Mouse (Mus musculus) limb, embryonic 15.5 days (tissue): ENCODE results near the gene Fgfr2. TPM values are rescaled to one million over a fixed set of nuclear protein-coding genes. Genes with fewer than 3 reads are reported as not detected.
A peak's percentile ranks its signal among the peaks of the same experiment; 100 is the strongest.

Experiments used
- ATAC-seq: fragments of 200-750 bp; cut with Nextera tagmentation; 2 replicates; pipeline ENCODE4 v1.8.0; 2017; ENCODE audit warnings: low read depth, moderate TSS enrichment; ENCODE audit not compliant: insufficient number of reproducible peaks, low FRiP score, low TSS enrichment
- H3K27ac ChIP-seq: fragments of 300-500 bp; sonication (generic); 2 replicates; pipeline ENCODE4 v1.5.1; 2015; ENCODE audit warnings: moderate library complexity, mild to moderate bottlenecking, inconsistent platforms
- H3K27me3 ChIP-seq: fragments of 300-500 bp; sonication (generic); 2 replicates; pipeline ENCODE4 v1.6.1; 2015; ENCODE audit warnings: inconsistent platforms
- H3K36me3 ChIP-seq: fragments of 300-500 bp; sonication (generic); 2 replicates; pipeline ENCODE4 v1.6.1; 2015; ENCODE audit warnings: inconsistent platforms
- H3K4me1 ChIP-seq: fragments of 300-500 bp; sonication (generic); 2 replicates; pipeline ENCODE4 v1.6.1; 2015; ENCODE audit warnings: inconsistent platforms
- H3K4me2 ChIP-seq: fragments of 300-500 bp; sonication (generic); 2 replicates; pipeline ENCODE4 v1.6.1; 2015; ENCODE audit warnings: mild to moderate bottlenecking, inconsistent platforms
- H3K4me3 ChIP-seq: fragments of 300-500 bp; sonication (generic); 2 replicates; pipeline ENCODE4 v1.5.1; 2015; ENCODE audit warnings: mild to moderate bottlenecking, inconsistent platforms
- H3K9ac ChIP-seq: fragments of 300-500 bp; sonication (generic); 2 replicates; pipeline ENCODE4 v1.6.1; 2015; ENCODE audit warnings: inconsistent platforms
- H3K9me3 ChIP-seq: fragments of 300-500 bp; sonication (generic); 2 replicates; pipeline ENCODE4 v1.6.1; 2016; ENCODE audit warnings: inconsistent platforms
- WGBS: fragments of 180-500 bp; shearing (Covaris S2); methylation state at CpG from one replicate; pipeline ENCODE4 v1.1.7; 2015; 5-methylcytosine and 5-hydroxymethylcytosine counted together
- polyA plus RNA-seq: library from polyadenylated mRNA; unstranded; fragments of >200 nt; fragmentation: Nextera tagmentation; extraction: Ambion mirVana; gene quantifications from 2 replicates; pipeline ENCODE4 v1.2.1, GENCODE M21; 2015

Gene Fgfr2
- polyA plus RNA-seq, 1 experiment from 2014 or later = 101 TPM

- 82% methylated on average over 3 of the region's 3 CpGs for WGBS
- no peaks in the 10 kb centered on the region for H3K9me3 ChIP-seq
- H3K4me2 ChIP-seq = no peak overlapping the region
- no peaks in the 10 kb centered on the region for H3K36me3 ChIP-seq
- no peak overlapping the region for H3K4me3 ChIP-seq
- ATAC-seq = no peak
- H3K4me1 ChIP-seq = no peaks in the 10 kb centered on the region
- H3K27me3 ChIP-seq = no peaks in the 10 kb centered on the region
- no peak overlapping the region for H3K27ac ChIP-seq
- no peak overlapping the region for H3K9ac ChIP-seq
These were observed 685.7 kb downstream of the Fgfr2 start for GRCm38 (mm10) chr7:132437431-132437830.

- no peaks in the 10 kb centered on the region for H3K4me1 ChIP-seq
- no peak overlapping the region for H3K9ac ChIP-seq
- no peak overlapping the region for H3K27ac ChIP-seq
- H3K27me3 ChIP-seq = no peaks in the 10 kb centered on the region
- 0 out of 2 replicates have a peak, but pooled peaks have one; percentile 61 for ATAC-seq
- WGBS = 79% methylated on average over 8 of the region's 8 CpGs
- H3K9me3 ChIP-seq = no peaks in the 10 kb centered on the region
- no peaks in the 10 kb centered on the region for H3K36me3 ChIP-seq
- H3K4me3 ChIP-seq = no peak overlapping the region
- H3K4me2 ChIP-seq = no peak overlapping the region
These were observed 687.6 kb downstream of the Fgfr2 start for GRCm38 (mm10) chr7:132435486-132436055.

- H3K4me2 ChIP-seq = no peak overlapping the region
- no peak overlapping the region for H3K27ac ChIP-seq
- no peaks in the 10 kb centered on the region for H3K4me1 ChIP-seq
- H3K36me3 ChIP-seq = no peaks in the 10 kb centered on the region
- WGBS = 60% methylated on average over 4 of the region's 4 CpGs
- no peaks in the 10 kb centered on the region for H3K9me3 ChIP-seq
- no peak overlapping the region for H3K9ac ChIP-seq
- H3K4me3 ChIP-seq = no peak overlapping the region
- no peak for ATAC-seq
- no peaks in the 10 kb centered on the region for H3K27me3 ChIP-seq
These were observed 693.8 kb downstream of the Fgfr2 start for GRCm38 (mm10) chr7:132429324-132429723.

- Histone ChIP-seq H3K4me1 (no peaks in the 10 kb centered on the region), H3K36me3 (no peaks in the 10 kb centered on the region), H3K4me3 (no peak overlapping the region), H3K27me3 (no peaks in the 10 kb centered on the region), H3K27ac (no peak overlapping the region), H3K9me3 (no peaks in the 10 kb centered on the region), H3K4me2 (no peak overlapping the region), H3K9ac (no peak overlapping the region)
- ATAC-seq = no peak
- WGBS = 92% methylated on average over 4 of the region's 4 CpGs
These were observed 694.8 kb downstream of the Fgfr2 start for GRCm38 (mm10) chr7:132428308-132428707.

GRCm38 (mm10) chr7:132426069-132426468, 697.1 kb downstream of the Fgfr2 start:
- Histone ChIP-seq H3K4me2 (no peak overlapping the region), H3K27me3 (no peaks in the 10 kb centered on the region), H3K4me1 (no peaks in the 10 kb centered on the region), H3K4me3 (no peak overlapping the region), H3K9me3 (no peaks in the 10 kb centered on the region), H3K36me3 (no peaks in the 10 kb centered on the region), H3K27ac (no peak overlapping the region), H3K9ac (no peak overlapping the region)
- 72% methylated on average over 5 of the region's 5 CpGs for WGBS
- ATAC-seq = no peak

- Histone ChIP-seq H3K4me1 (no peaks in the 10 kb centered on the region), H3K9ac (no peak overlapping the region), H3K4me3 (no peak overlapping the region), H3K27ac (no peak overlapping the region), H3K4me2 (no peak overlapping the region), H3K9me3 (no peaks in the 10 kb centered on the region), H3K36me3 (no peaks in the 10 kb centered on the region), H3K27me3 (no peaks in the 10 kb centered on the region)
- 63% methylated on average over 11 of the region's 11 CpGs for WGBS
- no peak for ATAC-seq
These were observed 697.7 kb downstream of the Fgfr2 start for GRCm38 (mm10) chr7:132425364-132425999.

GRCm38 (mm10) chr7:132423570-132423969, 699.6 kb downstream of the Fgfr2 start:
- WGBS = 69% methylated on average over 5 of the region's 5 CpGs
- Histone ChIP-seq H3K27ac (no peak overlapping the region), H3K4me1 (no peaks in the 10 kb centered on the region), H3K36me3 (no peaks in the 10 kb centered on the region), H3K27me3 (no peaks in the 10 kb centered on the region), H3K4me3 (no peak overlapping the region), H3K4me2 (no peak overlapping the region), H3K9me3 (no peaks in the 10 kb centered on the region), H3K9ac (no peak overlapping the region)
- ATAC-seq = no peak

GRCm38 (mm10) chr7:132419378-132420255, 703.5 kb downstream of the Fgfr2 start:
- H3K9me3 ChIP-seq = no peaks in the 10 kb centered on the region
- no peak overlapping the region for H3K4me2 ChIP-seq
- no peak overlapping the region for H3K4me3 ChIP-seq
- no peaks in the 10 kb centered on the region for H3K27me3 ChIP-seq
- no peak for ATAC-seq
- no peak overlapping the region for H3K27ac ChIP-seq
- 77% methylated on average over 10 of the region's 10 CpGs for WGBS
- no peak overlapping the region for H3K9ac ChIP-seq
- H3K36me3 ChIP-seq = no peaks in the 10 kb centered on the region
- H3K4me1 ChIP-seq = peaks cover 10% of the 10 kb centered on the region

- 30% methylated on average over 9 of the region's 9 CpGs for WGBS
These were observed 706.3 kb downstream of the Fgfr2 start for GRCm38 (mm10) chr7:132416866-132417265.

GRCm38 (mm10) chr7:132415866-132416265, 707.3 kb downstream of the Fgfr2 start:
- Histone ChIP-seq H3K4me3 (no peak overlapping the region), H3K9ac (no peak overlapping the region), H3K4me1 (peaks cover 10% of the 10 kb centered on the region), H3K27me3 (no peaks in the 10 kb centered on the region), H3K4me2 (no peak overlapping the region), H3K27ac (no peak overlapping the region), H3K36me3 (no peaks in the 10 kb centered on the region), H3K9me3 (no peaks in the 10 kb centered on the region)
- no peak for ATAC-seq

More at GRCm38 (mm10) chr7:132416866-132417265, 706.3 kb downstream of the Fgfr2 start:
- Histone ChIP-seq H3K36me3 (no peaks in the 10 kb centered on the region), H3K27ac (no peak overlapping the region), H3K4me1 (peaks cover 10% of the 10 kb centered on the region), H3K4me2 (no peak overlapping the region), H3K4me3 (no peak overlapping the region), H3K9me3 (no peaks in the 10 kb centered on the region), H3K27me3 (no peaks in the 10 kb centered on the region), H3K9ac (no peak overlapping the region)
- no peak for ATAC-seq

- Histone ChIP-seq H3K4me2 (no peak overlapping the region), H3K4me3 (no peak overlapping the region), H3K27me3 (no peaks in the 10 kb centered on the region), H3K36me3 (no peaks in the 10 kb centered on the region), H3K4me1 (peaks cover 18% of the 10 kb centered on the region), H3K9me3 (no peaks in the 10 kb centered on the region), H3K9ac (no peak overlapping the region), H3K27ac (no peak overlapping the region)
- WGBS = 53% methylated on average over 2 of the region's 2 CpGs
- ATAC-seq = no peak
These were observed 710.6 kb downstream of the Fgfr2 start for GRCm38 (mm10) chr7:132412520-132412919.

- Histone ChIP-seq H3K4me3 (no peak overlapping the region), H3K36me3 (no peaks in the 10 kb centered on the region), H3K27me3 (no peaks in the 10 kb centered on the region), H3K4me2 (no peak overlapping the region), H3K9ac (no peak overlapping the region), H3K27ac (no peak overlapping the region), H3K4me1 (peaks cover 14% of the 10 kb centered on the region), H3K9me3 (no peaks in the 10 kb centered on the region)
- ATAC-seq = no peak
- 76% methylated on average over 2 of the region's 2 CpGs for WGBS
These were observed 711.4 kb downstream of the Fgfr2 start for GRCm38 (mm10) chr7:132411708-132412107.
